Mouse (Mus musculus) gastrocnemius, adult 18-20 months (tissue): ENCODE results near the gene Cemip2. TPM values are rescaled to one million over a fixed set of nuclear protein-coding genes. Genes with fewer than 3 reads are reported as not detected.

ENCODE experiments used
- DNase-seq: peaks from one replicate; pipeline ENCODE4 v3.0.0; 2021; ENCODE audit warnings: low spot score
- total RNA-seq, 2 experiments: library from RNA; stranded (reverse); gene quantifications; 2 replicates each; pipeline ENCODE4 v1.2.3; 2021

The Cemip2 gene
- total RNA-seq, 2 experiments from 2014 or later: 8.4 to 10.8 TPM

- peak; percentile 72 for DNase-seq
Measured at GRCm38 (mm10) chr19:21777171-21777731, 891 bp upstream of the Cemip2 start.

- no peak for DNase-seq
Measured at GRCm38 (mm10) chr19:21779106-21779505, 964 bp downstream of the Cemip2 start.

GRCm38 (mm10) chr19:21780663-21781062, 2.5 kb downstream of the Cemip2 start:
- no peak for DNase-seq

- DNase-seq: no peak
Measured at GRCm38 (mm10) chr19:21781066-21781786, 3.1 kb downstream of the Cemip2 start.

- DNase-seq: no peak
Measured at GRCm38 (mm10) chr19:21781787-21782432, 3.8 kb downstream of the Cemip2 start.

- DNase-seq: no peak
Measured at GRCm38 (mm10) chr19:21783717-21784116, 5.6 kb downstream of the Cemip2 start.

GRCm38 (mm10) chr19:21784331-21785131, 6.4 kb downstream of the Cemip2 start:
- no peak for DNase-seq

GRCm38 (mm10) chr19:21785132-21785528, 7.0 kb downstream of the Cemip2 start:
- DNase-seq: no peak

GRCm38 (mm10) chr19:21787004-21787480, 8.9 kb downstream of the Cemip2 start:
- no peak for DNase-seq

- DNase-seq: no peak
Measured at GRCm38 (mm10) chr19:21788999-21789398, 10.9 kb downstream of the Cemip2 start.

GRCm38 (mm10) chr19:21789676-21790075, 11.5 kb downstream of the Cemip2 start:
- no peak for DNase-seq

GRCm38 (mm10) chr19:21791386-21791785, 13.2 kb downstream of the Cemip2 start:
- DNase-seq: no peak

- DNase-seq: no peak
Measured at GRCm38 (mm10) chr19:21791826-21792225, 13.7 kb downstream of the Cemip2 start.

- no peak for DNase-seq
Measured at GRCm38 (mm10) chr19:21792587-21793175, 14.5 kb downstream of the Cemip2 start.

- DNase-seq: no peak
Measured at GRCm38 (mm10) chr19:21794569-21794968, 16.4 kb downstream of the Cemip2 start.

GRCm38 (mm10) chr19:21796333-21796732, 18.2 kb downstream of the Cemip2 start:
- no peak for DNase-seq

GRCm38 (mm10) chr19:21798700-21799099, 20.6 kb downstream of the Cemip2 start:
- peak; percentile 43 for DNase-seq

GRCm38 (mm10) chr19:21799410-21800373, 21.6 kb downstream of the Cemip2 start:
- no peak for DNase-seq

GRCm38 (mm10) chr19:21804488-21804887, 26.3 kb downstream of the Cemip2 start:
- DNase-seq: no peak

- DNase-seq: no peak
Measured at GRCm38 (mm10) chr19:21805305-21805704, 27.2 kb downstream of the Cemip2 start.
